Mouse (Mus musculus) myocyte (in vitro differentiated cells): ENCODE data around the gene Flcn.

Source experiments
- CEBPB ChIP-seq: IDR thresholded peaks from 2 replicates; pipeline ENCODE4 v1.6.1; 2011; ENCODE audit warnings: mild to moderate bottlenecking, moderate library complexity; ENCODE audit not compliant: poor library complexity, insufficient read depth, severe bottlenecking
- E2F4 ChIP-seq: IDR thresholded peaks from one replicate; pipeline ENCODE4 v1.6.1; 2011; ENCODE audit warnings: mild to moderate bottlenecking, control low read depth, moderate library complexity; ENCODE audit not compliant: insufficient read depth
- MAX ChIP-seq: IDR thresholded peaks from one replicate; pipeline ENCODE4 v1.6.1; 2011; ENCODE audit warnings: low read depth, mild to moderate bottlenecking, control low read depth
- MYOG ChIP-seq, 3 experiments: IDR thresholded peaks; one replicate each; pipeline ENCODE4 v1.6.1; 2011; ENCODE audit warnings: control low read depth in 2 of 3, low read depth in 2 of 3, mild to moderate bottlenecking in 2 of 3; ENCODE audit not compliant: insufficient read length in 2 of 3, control insufficient read depth in 1 of 3, insufficient read depth in 1 of 3
- POLR2A ChIP-seq: IDR thresholded peaks from one replicate; pipeline ENCODE4 v1.6.1; 2011; ENCODE audit warnings: low read depth, mild to moderate bottlenecking, control low read depth, moderate library complexity; ENCODE audit not compliant: insufficient read length
- POLR2AphosphoS2 ChIP-seq: IDR thresholded peaks from one replicate; pipeline ENCODE4 v1.6.1; 2011; ENCODE audit warnings: low read depth, control low read depth; ENCODE audit not compliant: insufficient read length
- TCF12 ChIP-seq: IDR thresholded peaks from one replicate; pipeline ENCODE4 v1.6.1; 2011; ENCODE audit warnings: mild to moderate bottlenecking, control low read depth; ENCODE audit not compliant: poor library complexity, insufficient read depth, severe bottlenecking
- USF1 ChIP-seq: IDR thresholded peaks from one replicate; pipeline ENCODE4 v1.6.1; 2011; ENCODE audit warnings: low read depth, mild to moderate bottlenecking, control low read depth, moderate library complexity

- TF ChIP-seq POLR2A, result peak; percentile 12
- TF ChIP-seq MAX, result no peak
- TF ChIP-seq TCF12, result no peak
- no peak for TF ChIP-seq USF1
- peak; percentile 77 for TF ChIP-seq POLR2AphosphoS2
- no peak for TF ChIP-seq CEBPB
- no peak for TF ChIP-seq MYOG (IDR thresholded peaks at IDR 0.05; ENCODE audit: control insufficient read depth in 1 of 3, insufficient read depth in 1 of 3, insufficient read length in 2 of 3, low read depth in 2 of 3)
- TF ChIP-seq E2F4, result no peak
These were observed 31.5 kb downstream of the Flcn start for GRCm38 (mm10) chr11:59778181-59778873.
